Mouse (Mus musculus): ENCODE measurements at regions not wholly inside any gene's neighbourhood (a gene's known extent, or its start where the extent isn't known, plus 50 kb on each side); places are given as distances from the start of the nearest gene placed in this dataset.

- ATAC-seq: no peak
Measured at GRCm38 (mm10) chr16:77235449-77235848, 221.9 kb downstream of the Usp25 start.

Data from inflammation-experienced regulatory T-cells, adult 6 months (primary cell).